Mouse (Mus musculus) E14TG2a.4 (cell line): ENCODE results near the gene Traf4.

Experiments
- CTCF ChIP-seq: conservative IDR thresholded peaks from 2 replicates; pipeline ENCODE4 v1.5.1; 2014; ENCODE audit warnings: low read length
- NANOG ChIP-seq: IDR thresholded peaks from 2 replicates; pipeline ENCODE4 v1.6.1; 2014; ENCODE audit warnings: borderline replicate concordance, low read length, mixed read lengths

DNA sequence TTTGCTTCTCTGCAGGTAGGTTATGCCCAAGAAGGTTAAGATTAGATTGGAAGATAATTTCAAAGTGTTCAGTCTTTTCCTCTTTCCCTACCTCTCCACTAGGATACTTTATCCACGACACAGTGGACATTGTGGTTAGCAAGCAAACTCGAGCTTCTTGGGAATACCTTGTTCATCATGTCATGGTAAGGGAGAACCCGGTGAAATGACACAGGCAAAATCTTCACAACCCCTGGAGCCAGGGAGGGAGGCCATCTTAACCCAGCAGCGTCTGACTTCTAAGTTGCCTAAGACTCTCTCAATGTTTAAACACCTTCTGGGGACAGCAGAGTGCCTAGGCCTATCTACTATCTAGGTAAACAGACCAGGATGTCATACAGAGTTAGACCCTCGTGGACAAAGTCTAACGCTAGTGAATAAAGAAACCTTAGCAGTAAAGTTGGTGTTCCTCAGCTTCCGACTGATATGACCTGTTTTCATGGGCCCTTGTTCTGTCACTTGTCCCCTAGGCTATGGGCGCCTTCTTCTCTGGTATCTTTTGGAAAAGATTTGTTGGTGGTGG is 14.1 kb upstream of the Traf4 start:
- TF ChIP-seq CTCF: no peak
- TF ChIP-seq NANOG: no peak
